Mouse (Mus musculus) monocyte, adult 5-6 weeks (primary cell): ENCODE measurements at regions not wholly inside any gene's neighbourhood (a gene's known extent, or its start where the extent isn't known, plus 50 kb on each side); places are given as distances from the start of the nearest gene placed in this dataset.
A peak's percentile ranks its signal among the peaks of the same experiment; 100 is the strongest.

Experiments
- ATAC-seq: fragments of 153-309, 156-312 bp; replicated peaks from 2 replicates; pipeline ENCODE4 v1.8.0; 2017; ENCODE audit warnings: mild to moderate bottlenecking; ENCODE audit not compliant: low TSS enrichment, insufficient number of reproducible peaks, severe bottlenecking, poor library complexity, low FRiP score

- ATAC-seq: no peak
Observed at GRCm38 (mm10) chr9:94467846-94468245, 70.0 kb downstream of the 1190002N15Rik start.

- no peak for ATAC-seq
Observed at GRCm38 (mm10) chr9:94456085-94456531, 81.8 kb downstream of the 1190002N15Rik start.

- ATAC-seq: no peak
Observed at GRCm38 (mm10) chr9:94455466-94455865, 82.4 kb downstream of the 1190002N15Rik start.

GRCm38 (mm10) chr9:94449911-94450310, 88.0 kb downstream of the 1190002N15Rik start:
- no peak for ATAC-seq

GRCm38 (mm10) chr9:94446182-94446763, 91.6 kb downstream of the 1190002N15Rik start:
- no peak for ATAC-seq

- no peak for ATAC-seq
Observed at GRCm38 (mm10) chr9:94444140-94444789, 93.6 kb downstream of the 1190002N15Rik start.

- ATAC-seq: no peak
Observed at GRCm38 (mm10) chr9:94441393-94441792, 96.5 kb downstream of the 1190002N15Rik start.

- ATAC-seq: 0 out of 2 replicates have a peak, but pooled peaks have one; percentile 41
Observed at GRCm38 (mm10) chr9:94433468-94433867, 104.4 kb downstream of the 1190002N15Rik start.

GRCm38 (mm10) chr9:94432144-94432747, 105.6 kb downstream of the 1190002N15Rik start:
- peak; percentile 46; the same call in 1 of the 2 replicates for ATAC-seq

GRCm38 (mm10) chr9:94431540-94431939, 106.3 kb downstream of the 1190002N15Rik start:
- ATAC-seq: no peak

GRCm38 (mm10) chr9:94430996-94431395, 106.9 kb downstream of the 1190002N15Rik start:
- no peak for ATAC-seq

- no peak for ATAC-seq
Observed at GRCm38 (mm10) chr9:94426740-94427139, 111.1 kb downstream of the 1190002N15Rik start.

- ATAC-seq: no peak
Observed at GRCm38 (mm10) chr9:94425804-94426203, 112.1 kb downstream of the 1190002N15Rik start.

- ATAC-seq: no peak
Observed at GRCm38 (mm10) chr9:94424438-94425135, 113.3 kb downstream of the 1190002N15Rik start.

GRCm38 (mm10) chr9:94410546-94410945, 127.3 kb downstream of the 1190002N15Rik start:
- ATAC-seq: no peak

GRCm38 (mm10) chr9:94410042-94410441, 127.8 kb downstream of the 1190002N15Rik start:
- no peak for ATAC-seq

- ATAC-seq: no peak
Observed at GRCm38 (mm10) chr9:94408635-94409323, 129.1 kb downstream of the 1190002N15Rik start.

- no peak for ATAC-seq
Observed at GRCm38 (mm10) chr9:94407671-94408070, 130.2 kb downstream of the 1190002N15Rik start.

GRCm38 (mm10) chr9:94404551-94404950, 133.3 kb downstream of the 1190002N15Rik start:
- ATAC-seq: no peak
